Mouse (Mus musculus): ENCODE measurements around the gene Surf2.
A peak's percentile ranks its signal among the peaks of the same experiment; 100 is the strongest.

Gene Surf2

GRCm38 (mm10) chr2:26960756-26961155 is 44.6 kb downstream of the Surf2 start:
- DNase-seq (ENCODE audit: low spot score in 2 of 2): no peak

GRCm38 (mm10) chr2:26963923-26964723 is 48.0 kb downstream of the Surf2 start, which contains the start of gene Rexo4:
Gene Rexo4, minus strand, starts transcription at chr2:26964386.
- peak; percentile 90 to 94 for DNase-seq (ENCODE audit: low spot score in 2 of 2)

GRCm38 (mm10) chr2:26964724-26965370 is 48.7 kb downstream of the Surf2 start:
- no peak for DNase-seq (ENCODE audit: low spot score in 2 of 2)

- no peak for DNase-seq (ENCODE audit: low spot score in 2 of 2)
Observed at GRCm38 (mm10) chr2:26967262-26967661, 51.1 kb downstream of the Surf2 start.
